Mouse (Mus musculus) midbrain, embryonic 16.5 days (tissue): ENCODE results near the gene Zfp385b. TPM values are rescaled to one million over a fixed set of nuclear protein-coding genes. Genes with fewer than 3 reads are reported as not detected.

Experiments
- ATAC-seq: fragments of 200-750 bp; cut with Nextera tagmentation; 2 replicates; pipeline ENCODE4 v1.8.0; 2017; ENCODE audit warnings: moderate TSS enrichment
- H3K27ac ChIP-seq: fragments of 300-500 bp; sonication (generic); 2 replicates; pipeline ENCODE4 v1.5.1; 2014; ENCODE audit warnings: mild to moderate bottlenecking, low read length, mixed read lengths
- H3K27me3 ChIP-seq: fragments of 300-500 bp; sonication (generic); 2 replicates; pipeline ENCODE4 v1.6.1; 2014; ENCODE audit warnings: low read depth, low read length, mixed read lengths; ENCODE audit not compliant: control insufficient read depth, insufficient read depth
- H3K36me3 ChIP-seq: fragments of 300-500 bp; sonication (generic); 2 replicates; pipeline ENCODE4 v1.6.1; 2014; ENCODE audit warnings: mild to moderate bottlenecking, low read length, moderate library complexity, mixed read lengths; ENCODE audit not compliant: control insufficient read depth, insufficient read depth
- H3K4me1 ChIP-seq: fragments of 300-500 bp; sonication (generic); 2 replicates; pipeline ENCODE4 v1.6.1; 2014; ENCODE audit warnings: mild to moderate bottlenecking, low read length, mixed read lengths; ENCODE audit not compliant: control insufficient read depth, insufficient read depth
- H3K4me2 ChIP-seq: fragments of 300-500 bp; sonication (generic); 2 replicates; pipeline ENCODE4 v1.6.1; 2014; ENCODE audit warnings: mild to moderate bottlenecking, low read length, mixed read lengths
- H3K4me3 ChIP-seq: fragments of 300-500 bp; sonication (generic); 2 replicates; pipeline ENCODE4 v1.5.1; 2014; ENCODE audit warnings: low read depth, mild to moderate bottlenecking, low read length, moderate library complexity, mixed read lengths
- H3K9ac ChIP-seq: fragments of 300-500 bp; sonication (generic); 2 replicates; pipeline ENCODE4 v1.6.1; 2014; ENCODE audit warnings: low read depth, low read length, mixed read lengths
- H3K9me3 ChIP-seq: fragments of 300-500 bp; sonication (generic); replicated peaks from 2 replicates; pipeline ENCODE4 v1.6.1; 2014; ENCODE audit warnings: mild to moderate bottlenecking, low read length, mixed read lengths; ENCODE audit not compliant: control insufficient read depth, poor library complexity, severe bottlenecking
- WGBS: fragments of 180-500 bp; shearing (Covaris S2); extraction: QIAGEN DNeasy Blood & Tissue Kit; methylation state at CpG from one replicate; pipeline ENCODE4 v1.1.7; 2014; 5-methylcytosine and 5-hydroxymethylcytosine counted together
- polyA plus RNA-seq: library from polyadenylated mRNA; unstranded; fragments of >200 nt; fragmentation: Nextera tagmentation; extraction: Ambion mirVana; gene quantifications from 2 replicates; pipeline ENCODE4 v1.2.1, GENCODE M21; 2015

Zfp385b gene
- polyA plus RNA-seq, 1 experiment from 2014 or later: 15.3 TPM

DNA sequence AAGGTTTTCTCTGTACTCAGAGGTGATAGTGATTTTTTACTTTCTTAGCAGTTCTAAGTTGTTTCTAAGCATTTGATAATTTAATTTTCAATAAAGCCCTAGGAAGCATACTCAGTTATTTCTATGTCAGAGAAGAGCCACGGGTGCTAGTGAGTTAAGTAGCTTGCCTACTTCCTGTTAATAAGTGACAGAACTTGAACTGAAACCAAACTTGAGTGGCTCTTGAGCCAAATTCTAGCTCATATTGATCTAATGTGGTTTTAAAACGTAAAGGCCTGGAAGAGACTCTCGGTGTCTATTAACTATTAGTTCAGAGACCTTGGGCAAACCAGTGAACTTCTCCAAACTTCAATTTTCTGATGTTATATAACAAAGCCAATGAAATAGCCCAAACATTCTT lies 278.6 kb downstream of the Zfp385b start:
- no peak overlapping the region for H3K4me2 ChIP-seq
- H3K9me3 ChIP-seq: no peaks in the 10 kb centered on the region
- no peaks in the 10 kb centered on the region for H3K36me3 ChIP-seq
- no peak overlapping the region for H3K4me3 ChIP-seq
- H3K4me1 ChIP-seq: no peaks in the 10 kb centered on the region
- 89% methylated on average over 3 of the region's 3 CpGs for whole genome bisulfite sequencing
- H3K9ac ChIP-seq: no peak overlapping the region
- ATAC-seq: no peak
- H3K27me3 ChIP-seq: no peaks in the 10 kb centered on the region
- H3K27ac ChIP-seq: no peak overlapping the region

GRCm38 (mm10) chr2:77536556-77536955 lies 282.9 kb downstream of the Zfp385b start:
- Histone ChIP-seq H3K4me2 (no peak overlapping the region), H3K27me3 (no peaks in the 10 kb centered on the region), H3K4me1 (no peaks in the 10 kb centered on the region), H3K9me3 (no peaks in the 10 kb centered on the region), H3K9ac (no peak overlapping the region), H3K27ac (no peak overlapping the region), H3K4me3 (no peak overlapping the region), H3K36me3 (no peaks in the 10 kb centered on the region)
- 97% methylated on average over 3 of the region's 3 CpGs for WGBS
- no peak for ATAC-seq

DNA sequence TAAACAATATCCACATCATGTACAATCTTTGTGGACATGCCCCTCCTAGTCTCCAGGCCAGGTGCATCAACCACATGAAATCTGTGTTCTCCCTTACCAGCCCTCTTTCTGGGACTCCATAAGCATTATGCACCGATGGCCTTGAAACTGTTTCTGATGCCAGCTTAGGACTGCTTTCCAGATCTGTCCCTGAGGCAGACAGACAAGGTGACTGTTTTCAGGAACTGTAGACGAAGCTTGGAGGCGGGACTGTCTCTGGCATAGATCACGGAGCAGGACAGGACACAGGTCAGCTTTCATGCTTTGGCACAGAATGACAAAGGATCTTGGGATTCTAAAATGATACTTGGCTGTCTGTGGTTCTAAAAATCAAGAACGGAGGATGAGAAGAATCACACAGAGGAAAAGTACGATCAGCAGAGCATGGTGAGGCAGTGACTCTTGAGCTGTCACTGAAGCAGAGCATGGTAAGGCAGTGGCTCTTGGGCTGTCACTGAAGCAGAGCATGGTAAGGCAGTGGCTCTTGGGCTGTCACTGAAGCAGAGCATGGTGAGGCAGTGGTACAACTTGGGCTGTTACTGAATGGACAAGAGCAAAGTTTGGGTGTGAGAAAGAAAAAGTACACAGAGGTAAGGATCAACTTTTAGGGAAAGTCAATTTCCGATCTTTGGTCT lies 291.2 kb downstream of the Zfp385b start:
- no peaks in the 10 kb centered on the region for H3K36me3 ChIP-seq
- 89% methylated on average over 7 of the region's 7 CpGs for WGBS
- no peaks in the 10 kb centered on the region for H3K9me3 ChIP-seq
- no peak overlapping the region for H3K4me2 ChIP-seq
- no peak overlapping the region for H3K27ac ChIP-seq
- no peaks in the 10 kb centered on the region for H3K4me1 ChIP-seq
- no peak for ATAC-seq
- H3K27me3 ChIP-seq: no peaks in the 10 kb centered on the region
- H3K9ac ChIP-seq: no peak overlapping the region
- no peak overlapping the region for H3K4me3 ChIP-seq

GRCm38 (mm10) chr2:77527616-77528015 lies 291.8 kb downstream of the Zfp385b start:
- no peaks in the 10 kb centered on the region for H3K36me3 ChIP-seq
- WGBS: 73% methylated on average over 6 of the region's 6 CpGs
- H3K27ac ChIP-seq: no peak overlapping the region
- H3K9me3 ChIP-seq: no peaks in the 10 kb centered on the region
- no peak overlapping the region for H3K4me2 ChIP-seq
- H3K9ac ChIP-seq: no peak overlapping the region
- H3K4me1 ChIP-seq: no peaks in the 10 kb centered on the region
- no peak for ATAC-seq
- H3K27me3 ChIP-seq: no peaks in the 10 kb centered on the region
- no peak overlapping the region for H3K4me3 ChIP-seq

- no peaks in the 10 kb centered on the region for H3K36me3 ChIP-seq
- no peak for ATAC-seq
- H3K27ac ChIP-seq: no peak overlapping the region
- 81% methylated on average over 4 of the region's 4 CpGs for WGBS
- H3K9ac ChIP-seq: no peak overlapping the region
- H3K4me3 ChIP-seq: no peak overlapping the region
- H3K4me1 ChIP-seq: no peaks in the 10 kb centered on the region
- no peaks in the 10 kb centered on the region for H3K27me3 ChIP-seq
- no peak overlapping the region for H3K4me2 ChIP-seq
- no peaks in the 10 kb centered on the region for H3K9me3 ChIP-seq
These were observed 292.6 kb downstream of the Zfp385b start for GRCm38 (mm10) chr2:77526803-77527202.

DNA sequence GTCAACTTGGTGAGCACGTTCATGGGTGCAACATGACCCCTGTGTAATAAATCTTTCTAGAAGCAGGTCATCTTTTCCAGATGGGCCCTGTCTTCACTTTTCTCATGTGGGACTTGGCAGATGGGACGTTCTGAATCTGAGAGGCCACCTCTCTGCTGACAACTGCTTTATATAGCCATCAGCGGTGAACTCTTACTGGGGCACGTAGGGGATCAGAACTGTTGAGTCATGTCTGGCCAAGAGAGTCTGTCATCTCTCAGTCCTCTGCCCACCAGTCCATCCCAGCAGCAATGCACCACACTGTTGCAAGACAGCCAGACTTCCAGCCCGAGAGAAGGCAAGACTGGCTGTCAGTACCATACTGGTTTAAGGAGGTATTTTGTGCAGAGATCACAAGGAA lies 293.1 kb downstream of the Zfp385b start:
- no peaks in the 10 kb centered on the region for H3K9me3 ChIP-seq
- no peak overlapping the region for H3K4me2 ChIP-seq
- no peaks in the 10 kb centered on the region for H3K27me3 ChIP-seq
- no peak for ATAC-seq
- H3K4me1 ChIP-seq: no peaks in the 10 kb centered on the region
- no peaks in the 10 kb centered on the region for H3K36me3 ChIP-seq
- 85% methylated on average over 5 of the region's 5 CpGs for WGBS
- H3K27ac ChIP-seq: no peak overlapping the region
- no peak overlapping the region for H3K4me3 ChIP-seq
- no peak overlapping the region for H3K9ac ChIP-seq

- H3K9me3 ChIP-seq: no peaks in the 10 kb centered on the region
- no peak overlapping the region for H3K27ac ChIP-seq
- H3K36me3 ChIP-seq: no peaks in the 10 kb centered on the region
- no peak overlapping the region for H3K4me3 ChIP-seq
- WGBS: 80% methylated on average over 4 of the region's 4 CpGs
- H3K9ac ChIP-seq: no peak overlapping the region
- H3K4me1 ChIP-seq: peaks cover 12% of the 10 kb centered on the region; the same call in 1 of the 2 replicates
- ATAC-seq: no peak
- H3K4me2 ChIP-seq: no peak overlapping the region
- no peaks in the 10 kb centered on the region for H3K27me3 ChIP-seq
These were observed 297.2 kb downstream of the Zfp385b start for GRCm38 (mm10) chr2:77522223-77522622.

- Histone ChIP-seq H3K4me1 (peaks cover 14% of the 10 kb centered on the region; the same call in 1 of the 2 replicates), H3K9me3 (no peaks in the 10 kb centered on the region), H3K4me3 (peak overlapping the region; percentile 34), H3K4me2 (peak overlapping the region; percentile 59), H3K27ac (no peak overlapping the region), H3K9ac (0 out of 2 replicates have a peak overlapping the region, but pooled peaks have one; percentile 18), H3K27me3 (no peaks in the 10 kb centered on the region), H3K36me3 (no peaks in the 10 kb centered on the region)
- peak; percentile 73 for ATAC-seq
- WGBS: under 1% methylated on average over 14 of the region's 14 CpGs
These were observed 300.1 kb downstream of the Zfp385b start for GRCm38 (mm10) chr2:77519341-77519740.

- Histone ChIP-seq H3K36me3 (no peaks in the 10 kb centered on the region), H3K9me3 (no peaks in the 10 kb centered on the region), H3K4me3 (peak overlapping the region; percentile 34), H3K27ac (no peak overlapping the region), H3K4me1 (peaks cover 14% of the 10 kb centered on the region; the same call in 1 of the 2 replicates), H3K9ac (no peak overlapping the region), H3K27me3 (no peaks in the 10 kb centered on the region), H3K4me2 (peak overlapping the region; percentile 59)
- peak; percentile 57; the same call in 1 of the 2 replicates for ATAC-seq
- 8% methylated on average over 8 of the region's 8 CpGs for WGBS
These were observed 300.7 kb downstream of the Zfp385b start for GRCm38 (mm10) chr2:77518693-77519092.
